Mouse (Mus musculus) cerebellum, adult 2 months (tissue): ENCODE measurements at regions not wholly inside any gene's neighbourhood (a gene's known extent, or its start where the extent isn't known, plus 50 kb on each side); places are given as distances from the start of the nearest gene placed in this dataset.

Source experiments
- CTCF ChIP-seq: fragments of 200-500 bp; IDR thresholded peaks from 2 replicates; pipeline ENCODE4 v1.5.1; 2011; ENCODE audit warnings: low read depth, mild to moderate bottlenecking, control low read depth, low read length, moderate library complexity, borderline replicate concordance; ENCODE audit not compliant: insufficient read depth
- POLR2A ChIP-seq: fragments of 200-500 bp; IDR thresholded peaks from 2 replicates; pipeline ENCODE4 v1.6.1; 2011; ENCODE audit warnings: low read length, control low read depth, borderline replicate concordance; ENCODE audit not compliant: insufficient read depth

DNA sequence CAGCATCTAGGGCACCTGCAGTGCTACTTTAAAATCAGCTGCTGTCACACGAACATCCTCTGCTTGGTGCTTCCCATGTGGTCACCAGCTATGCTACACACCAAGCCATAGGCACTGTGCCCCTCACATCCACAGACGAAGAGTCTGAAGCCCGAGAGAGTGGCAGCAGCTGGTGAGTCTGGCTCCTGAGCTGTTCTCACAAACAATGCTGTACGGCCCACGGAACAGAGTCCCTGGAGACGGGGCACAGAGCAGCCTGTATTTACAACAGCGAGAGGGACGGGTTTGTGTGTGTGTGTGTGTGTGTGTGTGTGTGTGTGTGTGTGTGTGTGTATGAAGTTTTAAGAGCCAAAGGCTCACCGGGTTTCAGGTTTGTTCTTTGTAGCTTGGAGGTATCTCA lies 50.7 kb upstream of the Ralgps2 start:
- no peak for TF ChIP-seq POLR2A
- no peak for TF ChIP-seq CTCF
